Mouse (Mus musculus) CH12.LX (cell line): ENCODE measurements around the gene Shld1.

Experiments
- CTCF ChIP-seq, 2 experiments: IDR thresholded peaks in 1 of 2; conservative IDR thresholded peaks in 1 of 2; 2 replicates each; pipeline ENCODE4 v1.5.1; 2011 to 2012; ENCODE audit warnings: low read depth in 2 of 2, low read length in 2 of 2, improper control_type of control experiment in 1 of 2, inconsistent platforms in 1 of 2, mild to moderate bottlenecking in 1 of 2, moderate library complexity in 1 of 2
- TBP ChIP-seq: conservative IDR thresholded peaks from 2 replicates; pipeline ENCODE4 v1.6.1; 2011; ENCODE audit warnings: low read depth, low read length, improper control_type of control experiment
- USF1 ChIP-seq: IDR thresholded peaks from 2 replicates; pipeline ENCODE4 v1.6.1; 2014; ENCODE audit warnings: low read depth, mild to moderate bottlenecking, inconsistent platforms, low read length, improper control_type of control experiment

GRCm38 (mm10) chr2:132714946-132715345 is 28.2 kb downstream of the Shld1 start:
- no peak for TF ChIP-seq TBP
- TF ChIP-seq USF1 = no peak
- TF ChIP-seq CTCF (conservative IDR thresholded peaks at IDR 0.05 in 1 of 2, IDR thresholded peaks at IDR 0.05 in 1 of 2; ENCODE audit: low read depth in 2 of 2, low read length in 2 of 2) = no peak
